Mouse (Mus musculus) ES-CJ7 (cell line): Measurements from ENCODE around the gene Mrpl22.
"Not testable (repeated sequence)": the region's sequence is repeated elsewhere in the genome, so short reads cannot be mapped to it uniquely, and the experiment has no call there.

ENCODE experiments used
- DNase-seq: peaks from one replicate; pipeline ENCODE4 v3.0.0; 2011; ENCODE audit warnings: low read depth, low spot score

The Mrpl22 gene

DNA sequence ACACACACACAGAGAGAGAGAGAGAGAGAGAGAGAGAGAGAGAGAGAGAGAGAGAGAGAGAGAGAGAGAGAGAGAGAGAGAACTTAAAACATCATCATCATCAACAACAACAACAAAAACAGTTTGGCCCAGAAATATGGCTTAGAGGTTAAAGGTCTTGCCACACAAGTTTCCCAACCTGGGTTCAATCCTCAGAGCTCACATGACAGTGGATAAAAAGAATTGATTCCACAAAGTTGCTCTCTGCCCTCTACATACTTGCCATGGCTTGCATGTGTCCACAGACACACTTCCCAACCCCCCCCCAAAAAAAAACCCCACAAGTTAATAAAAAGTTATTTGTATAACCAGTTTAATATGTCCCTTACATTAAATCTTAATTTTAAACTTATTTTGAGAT lies 55.0 kb downstream of the Mrpl22 start:
- no peak for DNase-seq

DNA sequence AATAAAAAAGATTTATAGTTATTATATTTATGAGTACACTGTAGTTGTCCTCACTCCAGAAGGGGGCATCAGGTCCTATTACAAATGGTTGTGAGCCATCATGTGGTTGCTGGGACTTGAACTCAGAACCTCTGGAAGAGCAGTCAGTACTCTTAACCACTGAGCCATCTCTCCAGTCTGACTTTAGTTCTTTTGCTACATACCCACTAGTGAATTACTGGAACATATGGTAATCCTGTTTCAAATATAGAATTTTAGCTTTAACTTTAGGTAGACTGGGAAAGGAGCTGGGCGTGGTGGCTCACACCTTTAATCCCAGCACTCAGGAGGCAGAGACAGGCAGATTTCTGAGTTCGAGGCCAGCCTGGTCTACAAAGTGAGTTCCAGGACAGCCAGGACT lies 56.6 kb downstream of the Mrpl22 start:
- DNase-seq = not testable (repeated sequence)
